Mouse (Mus musculus) limb, embryonic 14.5 days (tissue): ENCODE results near the gene Kif17. TPM values are rescaled to one million over a fixed set of nuclear protein-coding genes. Genes with fewer than 3 reads are reported as not detected.

Source experiments
- ATAC-seq: fragments of 200-750 bp; cut with Nextera tagmentation; 2 replicates; pipeline ENCODE4 v1.8.0; 2017; ENCODE audit warnings: low read depth, moderate number of reproducible peaks, moderate TSS enrichment; ENCODE audit not compliant: low FRiP score
- DNase-seq: peaks from one replicate; pipeline ENCODE4 v3.0.0-alpha.2; 2015; ENCODE audit warnings: low spot score
- H3K27ac ChIP-seq: fragments of 300-500 bp; sonication (generic); replicated peaks from 2 replicates; pipeline ENCODE4 v1.5.1; 2014; ENCODE audit warnings: low read depth, mild to moderate bottlenecking, low read length, moderate library complexity, mixed read lengths
- H3K27me3 ChIP-seq: fragments of 300-500 bp; sonication (generic); 2 replicates; pipeline ENCODE4 v1.6.1; 2014; ENCODE audit warnings: low read length, mixed read lengths; ENCODE audit not compliant: control insufficient read depth, insufficient read depth
- H3K36me3 ChIP-seq: fragments of 300-500 bp; sonication (generic); 2 replicates; pipeline ENCODE4 v1.6.1; 2014; ENCODE audit warnings: mild to moderate bottlenecking, low read length, moderate library complexity, mixed read lengths; ENCODE audit not compliant: control insufficient read depth, insufficient read depth
- H3K4me1 ChIP-seq: fragments of 300-500 bp; sonication (generic); 2 replicates; pipeline ENCODE4 v1.6.1; 2014; ENCODE audit warnings: antibody characterized with exemption, low read length, mixed read lengths; ENCODE audit not compliant: control insufficient read depth, insufficient read depth
- H3K4me2 ChIP-seq: fragments of 300-500 bp; sonication (generic); replicated peaks from 2 replicates; pipeline ENCODE4 v1.6.1; 2014; ENCODE audit warnings: low read depth, mild to moderate bottlenecking, low read length, moderate library complexity; ENCODE audit not compliant: severe bottlenecking
- H3K4me3 ChIP-seq: fragments of 300-500 bp; sonication (generic); replicated peaks from 2 replicates; pipeline ENCODE4 v1.5.1; 2014; ENCODE audit warnings: low read length
- H3K9ac ChIP-seq: fragments of 300-500 bp; sonication (generic); 2 replicates; pipeline ENCODE4 v1.6.1; 2014; ENCODE audit warnings: mild to moderate bottlenecking, low read depth, low read length, moderate library complexity; ENCODE audit not compliant: severe bottlenecking
- H3K9me3 ChIP-seq: fragments of 300-500 bp; sonication (generic); 2 replicates; pipeline ENCODE4 v1.6.1; 2016; ENCODE audit warnings: low read length; ENCODE audit not compliant: control insufficient read depth
- POLR2A ChIP-seq: fragments of 200-500 bp; IDR thresholded peaks from 2 replicates; pipeline ENCODE4 v1.8.0; 2012; ENCODE audit warnings: inconsistent platforms, mild to moderate bottlenecking, moderate library complexity, borderline replicate concordance; ENCODE audit not compliant: insufficient read depth, insufficient read length; ENCODE audit errors: extremely low read depth
- WGBS: fragments of 180-500 bp; shearing (Covaris S2); extraction: QIAGEN DNeasy Blood & Tissue Kit; methylation state at CpG from one replicate; pipeline ENCODE4 v1.1.7; 2014; 5-methylcytosine and 5-hydroxymethylcytosine counted together
- polyA plus RNA-seq, 2 experiments: library from polyadenylated mRNA; depleted of rRNA in 1 of 2; stranded (reverse) in 1 of 2; unstranded in 1 of 2; fragments of >200 nt; fragmentation: Nextera tagmentation in 1 of 2; extraction: Ambion mirVana in 1 of 2; gene quantifications; 2 replicates each; pipeline versions ENCODE4 v1.2.1 to v1.2.3; 2012 to 2014

The Kif17 gene
- polyA plus RNA-seq, 2 experiments: 1.1 to 3.0 TPM

- peaks cover 15% of the 10 kb centered on the region for H3K4me1 ChIP-seq
- 95% methylated on average over 5 of the region's 5 CpGs for WGBS
- H3K4me2 ChIP-seq: no peak overlapping the region
- ATAC-seq: no peak
- no peak for DNase-seq
- H3K9ac ChIP-seq: no peak overlapping the region
- H3K4me3 ChIP-seq: no peak overlapping the region
- peaks cover 49% of the 10 kb centered on the region for H3K36me3 ChIP-seq
- no peak overlapping the region for H3K27ac ChIP-seq
- H3K9me3 ChIP-seq: no peaks in the 10 kb centered on the region
- no peak for TF ChIP-seq POLR2A
- no peaks in the 10 kb centered on the region for H3K27me3 ChIP-seq
Measured at GRCm38 (mm10) chr4:138219331-138219730, 30.9 kb upstream of the Kif17 start.

- WGBS: 83% methylated on average over 7 of the region's 7 CpGs
- H3K27me3 ChIP-seq: no peaks in the 10 kb centered on the region
- H3K36me3 ChIP-seq: peaks cover 63% of the 10 kb centered on the region
- no peak overlapping the region for H3K4me3 ChIP-seq
- H3K9ac ChIP-seq: no peak overlapping the region
- no peak overlapping the region for H3K27ac ChIP-seq
- no peak overlapping the region for H3K4me2 ChIP-seq
- peaks cover 12% of the 10 kb centered on the region for H3K4me1 ChIP-seq
- no peak for TF ChIP-seq POLR2A
- no peaks in the 10 kb centered on the region for H3K9me3 ChIP-seq
- ATAC-seq: no peak
- DNase-seq: no peak
Measured at GRCm38 (mm10) chr4:138220761-138221160, 29.5 kb upstream of the Kif17 start.

DNA sequence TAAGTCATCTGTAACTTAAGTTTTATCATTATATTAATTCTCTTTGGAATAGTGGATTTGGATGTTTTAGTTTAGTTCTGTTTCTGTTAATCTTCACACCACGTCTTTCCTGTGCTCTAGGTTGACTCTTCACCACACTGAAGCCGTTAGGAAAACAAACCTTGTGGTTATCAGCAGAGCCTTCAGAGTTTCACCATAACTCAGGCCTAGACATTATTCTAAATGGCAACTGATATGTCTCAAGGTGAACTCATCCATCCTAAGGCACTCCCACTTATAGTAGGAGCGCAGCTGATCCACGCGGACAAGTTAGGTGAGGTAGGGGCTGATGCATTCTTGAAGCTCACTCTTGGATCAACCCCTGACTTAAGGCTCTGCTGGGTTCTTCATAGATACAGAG lies 28.8 kb upstream of the Kif17 start:
- no peak overlapping the region for H3K27ac ChIP-seq
- no peak overlapping the region for H3K9ac ChIP-seq
- 88% methylated on average over 5 of the region's 5 CpGs for WGBS
- ATAC-seq (no peak), DNase-seq (no peak)
- H3K4me2 ChIP-seq: no peak overlapping the region
- H3K9me3 ChIP-seq: no peaks in the 10 kb centered on the region
- no peak for TF ChIP-seq POLR2A
- no peak overlapping the region for H3K4me3 ChIP-seq
- peaks cover 70% of the 10 kb centered on the region for H3K36me3 ChIP-seq
- H3K4me1 ChIP-seq: peaks cover 10% of the 10 kb centered on the region; the same call in 1 of the 2 replicates
- H3K27me3 ChIP-seq: no peaks in the 10 kb centered on the region

- DNase-seq: no peak
- no peak for TF ChIP-seq POLR2A
- H3K27me3 ChIP-seq: no peaks in the 10 kb centered on the region
- H3K4me1 ChIP-seq: peaks cover 10% of the 10 kb centered on the region; the same call in 1 of the 2 replicates
- no peak overlapping the region for H3K27ac ChIP-seq
- H3K4me3 ChIP-seq: no peak overlapping the region
- no peak overlapping the region for H3K9ac ChIP-seq
- no peak overlapping the region for H3K4me2 ChIP-seq
- WGBS: 89% methylated on average over 5 of the region's 5 CpGs
- H3K36me3 ChIP-seq: peaks cover 79% of the 10 kb centered on the region
- ATAC-seq: no peak
- no peaks in the 10 kb centered on the region for H3K9me3 ChIP-seq
Measured at GRCm38 (mm10) chr4:138222396-138222795, 27.8 kb upstream of the Kif17 start.

GRCm38 (mm10) chr4:138223623-138224022 lies 26.6 kb upstream of the Kif17 start:
- Histone ChIP-seq H3K9me3 (no peaks in the 10 kb centered on the region), H3K27ac (no peak overlapping the region), H3K9ac (no peak overlapping the region), H3K27me3 (no peaks in the 10 kb centered on the region), H3K4me3 (no peak overlapping the region), H3K36me3 (peaks cover 84% of the 10 kb centered on the region), H3K4me2 (no peak overlapping the region), H3K4me1 (peaks cover 5% of the 10 kb centered on the region; the same call in 1 of the 2 replicates)
- DNase-seq (no peak), ATAC-seq (no peak)
- no peak for TF ChIP-seq POLR2A
- WGBS: 55% methylated on average over 10 of the region's 10 CpGs
